Mouse (Mus musculus) ES-Bruce4 (cell line): ENCODE measurements at regions not wholly inside any gene's neighbourhood (a gene's known extent, or its start where the extent isn't known, plus 50 kb on each side); places are given as distances from the start of the nearest gene placed in this dataset.

Experiments used
- CTCF ChIP-seq: IDR thresholded peaks from one replicate; pipeline ENCODE4 v1.8.1; 2011; ENCODE audit warnings: low read depth, low read length
- EP300 ChIP-seq: IDR thresholded peaks from 2 replicates; pipeline ENCODE4 v1.6.1; 2011; ENCODE audit warnings: low read depth, low read length; ENCODE audit not compliant: insufficient read depth

DNA sequence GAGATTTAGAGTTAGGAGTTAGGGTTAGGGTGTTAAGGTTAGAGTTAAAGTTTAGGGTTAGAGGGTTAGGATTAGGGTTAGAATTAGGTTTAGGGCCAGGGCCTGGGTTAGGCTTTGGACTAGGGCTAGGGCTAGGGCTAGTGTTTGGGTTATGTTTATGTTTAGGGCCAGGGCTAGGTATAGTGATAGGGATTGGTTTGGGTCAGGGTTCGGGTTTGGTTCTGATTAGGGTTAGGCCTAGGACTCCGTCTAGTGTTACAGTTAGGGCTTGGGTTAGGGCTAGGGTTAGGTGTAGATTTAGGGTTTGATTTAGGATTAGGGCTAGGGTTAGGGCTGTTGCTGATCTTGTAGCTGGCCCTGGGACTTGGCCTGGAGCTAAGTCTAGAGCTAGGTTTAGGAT is 50.5 kb upstream of the Cr2 start:
- TF ChIP-seq EP300 (no peak), CTCF (no peak)
